Mouse (Mus musculus) CH12.LX (cell line): ENCODE results near the gene Slc24a3.

ENCODE experiments used
- CHD2 ChIP-seq: IDR thresholded peaks from 2 replicates; pipeline ENCODE4 v1.6.1; 2011; ENCODE audit warnings: low read length, improper control_type of control experiment
- CTCF ChIP-seq, 2 experiments: IDR thresholded peaks in 1 of 2; conservative IDR thresholded peaks in 1 of 2; 2 replicates each; pipeline ENCODE4 v1.5.1; 2011 to 2012; ENCODE audit warnings: low read depth in 2 of 2, low read length in 2 of 2, improper control_type of control experiment in 1 of 2, inconsistent platforms in 1 of 2, mild to moderate bottlenecking in 1 of 2, moderate library complexity in 1 of 2
- EP300 ChIP-seq: IDR thresholded peaks from 2 replicates; pipeline ENCODE4 v1.6.1; 2011; ENCODE audit warnings: low read length, improper control_type of control experiment
- GABPA ChIP-seq: IDR thresholded peaks from 2 replicates; pipeline ENCODE4 v1.6.1; 2012; ENCODE audit warnings: low read depth, low read length, improper control_type of control experiment, inconsistent platforms; ENCODE audit not compliant: insufficient replicate concordance
- KAT2A ChIP-seq: IDR thresholded peaks from 2 replicates; pipeline ENCODE4 v1.6.1; 2012; ENCODE audit warnings: low read length, improper control_type of control experiment, inconsistent platforms; ENCODE audit not compliant: insufficient replicate concordance
- MAX ChIP-seq: IDR thresholded peaks from 2 replicates; pipeline ENCODE4 v1.6.1; 2011; ENCODE audit warnings: low read length, improper control_type of control experiment
- NRF1 ChIP-seq: IDR thresholded peaks from 2 replicates; pipeline ENCODE4 v1.6.1; 2014; ENCODE audit warnings: low read depth, mild to moderate bottlenecking, inconsistent platforms, low read length, improper control_type of control experiment, moderate library complexity
- POLR2A ChIP-seq: IDR thresholded peaks from 2 replicates; pipeline ENCODE4 v1.6.1; 2011; ENCODE audit warnings: low read depth, mild to moderate bottlenecking, improper control_type of control experiment, low read length
- TBP ChIP-seq: conservative IDR thresholded peaks from 2 replicates; pipeline ENCODE4 v1.6.1; 2011; ENCODE audit warnings: low read depth, low read length, improper control_type of control experiment
- UBTF ChIP-seq: IDR thresholded peaks from 2 replicates; pipeline ENCODE4 v1.6.1; 2012; ENCODE audit warnings: low read depth, mild to moderate bottlenecking, inconsistent platforms, low read length, improper control_type of control experiment, moderate library complexity

GRCm38 (mm10) chr2:145136625-145137291 is 30.8 kb upstream of the Slc24a3 start:
- TF ChIP-seq CTCF (conservative IDR thresholded peaks at IDR 0.05 in 1 of 2, IDR thresholded peaks at IDR 0.05 in 1 of 2; ENCODE audit: low read depth in 2 of 2, low read length in 2 of 2) (no peak), NRF1 (no peak), GABPA (no peak), POLR2A (no peak), EP300 (no peak), TBP (no peak), UBTF (no peak), KAT2A (no peak), CHD2 (no peak), MAX (no peak)
